Mouse (Mus musculus) lung, postnatal 0 days (tissue): ENCODE results near the gene Hist1h3d.
"Not testable (repeated sequence)": the region's sequence is repeated elsewhere in the genome, so short reads cannot be mapped to it uniquely, and the experiment has no call there.

Experiments used
- CTCF ChIP-seq: IDR thresholded peaks from 2 replicates; pipeline ENCODE4 v1.5.1; 2016; ENCODE audit warnings: antibody characterized with exemption, mild to moderate bottlenecking
- EP300 ChIP-seq: IDR thresholded peaks from 2 replicates; pipeline ENCODE4 v1.6.1; 2016; ENCODE audit warnings: antibody characterized with exemption, mild to moderate bottlenecking, control low read depth

DNA sequence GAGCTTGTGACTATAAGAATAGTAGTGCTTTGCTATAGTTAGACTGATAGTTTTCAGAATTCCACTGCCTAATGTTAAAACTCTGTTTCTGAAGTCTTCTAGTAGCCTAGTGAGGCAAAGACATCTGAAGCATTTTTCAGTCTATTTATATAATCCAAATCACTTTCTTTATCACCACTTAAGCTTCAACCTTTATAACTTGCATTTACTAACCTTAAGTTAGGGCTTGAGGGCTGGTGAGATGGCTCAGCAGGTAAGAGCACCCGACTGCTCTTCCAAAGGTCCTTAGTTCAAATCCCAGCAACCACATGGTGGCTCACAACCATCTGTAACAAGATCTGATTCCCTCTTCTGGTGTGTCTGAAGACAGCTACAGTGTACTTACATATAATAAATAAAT, 35.7 kb upstream of the Hist1h3d start:
- TF ChIP-seq CTCF, EP300: not testable (repeated sequence)
